Mouse (Mus musculus) left cerebral cortex, adult 8-10 months (tissue): ENCODE measurements around the gene Klhl3. TPM values are rescaled to one million over a fixed set of nuclear protein-coding genes. Genes with fewer than 3 reads are reported as not detected.

Experiments used
- DNase-seq, 2 experiments: peaks; one replicate each; pipeline ENCODE4 v3.0.0; 2022; ENCODE audit warnings: low spot score in 2 of 2
- total RNA-seq, 4 experiments: library from RNA; stranded (reverse); gene quantifications; 2 replicates each; pipeline ENCODE4 v1.2.4; 2022

Gene Klhl3
- total RNA-seq, 4 experiments from 2014 or later = 24.6 to 30.1 (median 26.5) TPM

DNA sequence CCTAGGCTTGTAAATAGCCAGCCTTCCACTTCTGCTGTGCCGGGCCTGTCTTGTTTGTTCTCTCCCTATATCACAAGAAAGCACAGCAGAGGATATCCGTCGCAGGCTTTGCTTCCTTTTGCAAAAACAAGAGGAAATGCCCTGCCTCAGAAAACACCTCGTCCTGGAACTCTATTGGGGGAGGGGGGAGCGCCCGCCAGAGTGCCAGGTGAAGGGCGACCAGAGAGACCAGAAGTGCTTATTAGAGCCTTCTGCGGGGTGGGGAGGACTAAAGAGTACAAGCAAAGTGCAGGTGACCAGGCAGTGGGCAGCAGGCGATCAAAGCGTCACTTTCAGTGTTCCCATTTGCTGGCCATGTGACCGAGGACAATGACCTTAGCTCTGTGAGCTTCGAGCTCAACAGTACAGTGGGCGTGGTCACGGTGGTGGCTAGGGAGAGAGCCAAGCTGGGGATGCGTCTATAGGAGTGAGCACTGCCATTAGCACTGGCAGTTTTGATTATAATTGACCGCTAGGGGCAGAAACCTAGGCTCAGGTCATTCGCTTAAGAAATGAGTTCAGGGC is 45.8 kb downstream of the Klhl3 start:
- no peak for DNase-seq

DNA sequence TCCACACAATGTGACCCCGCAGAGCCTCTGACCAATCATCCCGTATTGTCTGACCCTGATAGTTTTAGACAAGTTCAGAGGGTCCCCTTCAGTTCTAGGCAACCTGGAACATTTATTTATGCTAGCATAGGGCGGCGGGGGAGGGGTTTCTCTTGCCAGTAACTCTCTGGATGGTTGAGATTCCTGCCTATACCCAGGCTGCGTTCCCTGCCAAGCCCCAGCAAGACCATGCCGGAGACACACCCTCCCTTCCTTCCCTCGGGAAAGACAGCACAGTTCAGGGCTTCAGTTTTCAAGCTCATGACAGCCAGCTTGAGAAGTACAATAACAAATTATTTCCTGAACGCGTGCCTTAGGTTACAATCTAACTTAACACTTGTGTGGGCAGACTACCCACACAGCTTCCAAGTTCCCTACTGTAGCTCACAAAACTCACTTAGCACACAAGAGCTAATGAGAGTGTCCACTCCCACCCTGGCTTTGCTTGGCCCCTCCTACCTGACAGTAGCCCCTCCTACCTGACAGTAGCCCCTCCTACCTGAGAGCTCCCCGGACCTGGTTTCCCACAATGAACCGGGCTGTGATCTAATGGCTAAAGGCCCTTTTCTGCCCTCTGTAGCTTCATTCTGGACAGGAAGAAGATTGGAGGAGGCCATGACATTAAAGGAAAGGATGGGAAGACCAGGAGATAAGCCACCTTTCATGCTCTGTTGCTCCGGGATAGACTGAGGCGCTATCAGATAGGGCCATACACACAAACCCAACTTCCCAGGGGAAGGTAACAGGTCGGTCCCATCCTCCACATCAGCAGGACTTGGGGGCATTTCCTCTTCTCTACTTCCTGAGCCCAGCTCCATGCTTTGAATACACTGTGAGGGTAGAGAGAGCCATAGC is 46.6 kb downstream of the Klhl3 start:
- no peak for DNase-seq

DNA sequence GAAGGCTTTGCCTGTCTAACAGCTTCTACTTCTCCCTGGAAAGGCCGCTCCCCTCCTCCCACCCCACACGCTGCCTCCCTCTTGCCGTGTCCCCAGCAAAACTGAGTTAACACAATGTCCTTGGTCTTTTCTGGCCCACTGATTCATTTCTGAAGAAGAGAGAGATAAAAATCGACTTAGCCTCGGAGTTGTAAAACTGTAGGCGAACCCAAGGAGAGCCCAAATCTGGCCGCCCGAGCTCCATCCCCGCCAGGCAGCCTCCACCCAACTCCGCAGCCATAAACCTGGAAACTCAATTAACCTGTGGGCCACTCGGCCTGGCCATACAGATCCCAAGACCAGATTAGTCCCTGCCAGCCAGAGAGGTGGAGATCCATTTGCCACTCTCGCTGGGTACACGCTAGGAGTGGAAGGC is 47.3 kb downstream of the Klhl3 start:
- DNase-seq = no peak

DNA sequence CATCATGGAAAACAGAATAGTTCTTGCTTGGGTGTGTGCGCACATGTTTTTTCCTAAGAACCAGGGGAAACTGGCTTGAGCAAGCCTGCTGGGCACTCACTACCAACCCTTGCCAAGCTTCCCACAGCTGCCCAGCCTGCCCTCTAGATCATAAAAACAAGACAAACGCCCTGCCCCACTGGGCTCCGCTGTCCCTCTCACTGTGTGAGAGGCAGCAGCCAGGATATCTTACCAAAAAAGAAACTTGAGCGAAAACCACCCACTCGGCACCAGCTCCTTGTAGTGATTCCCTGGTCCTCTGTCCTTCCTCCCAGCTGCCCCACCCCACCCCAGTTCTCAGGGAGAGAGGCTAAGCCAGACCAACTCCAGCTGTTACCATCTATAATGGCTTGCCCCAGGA is 48.1 kb downstream of the Klhl3 start:
- DNase-seq = no peak

DNA sequence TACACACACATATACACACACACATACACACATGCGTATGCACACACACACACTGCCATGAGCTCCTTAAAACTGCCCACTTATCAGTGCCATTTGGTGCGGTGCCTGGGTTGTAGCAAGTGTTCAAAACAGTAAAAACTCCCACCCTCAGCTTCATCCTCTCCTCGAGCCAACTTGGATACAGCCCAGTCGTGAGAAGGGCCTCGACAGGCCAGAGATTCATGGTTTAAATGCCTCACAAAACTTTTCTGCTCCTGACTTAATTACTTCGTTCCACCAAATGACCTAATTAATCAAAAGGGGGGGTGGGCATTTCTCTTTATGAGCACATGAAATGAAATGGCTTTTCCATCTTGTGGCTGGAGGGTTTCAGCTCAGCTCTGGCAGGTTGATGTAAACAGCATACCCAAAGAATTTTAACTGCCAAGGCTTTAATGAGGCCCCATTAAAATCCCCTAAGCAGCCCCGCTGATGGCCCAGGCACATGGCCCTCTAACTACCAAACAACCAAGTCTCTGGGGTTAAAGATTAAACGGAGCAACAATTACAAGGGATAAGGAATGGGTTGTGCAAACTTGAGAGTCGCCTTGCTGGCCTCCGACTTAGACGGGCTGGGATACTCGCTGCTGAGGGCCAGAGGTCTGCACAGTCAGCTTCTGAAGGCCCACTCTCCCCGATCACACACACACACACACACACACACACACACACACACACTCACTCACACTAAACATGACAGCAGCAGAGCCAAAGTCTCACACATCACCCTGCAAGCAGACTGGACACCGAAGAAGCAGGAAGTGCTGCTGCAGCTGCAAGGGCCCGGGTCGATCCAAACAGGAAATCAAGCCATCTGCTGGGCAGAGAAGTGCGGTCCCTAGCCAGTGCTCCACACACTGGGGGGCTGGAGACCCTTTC is 55.2 kb downstream of the Klhl3 start:
- no peak for DNase-seq

DNA sequence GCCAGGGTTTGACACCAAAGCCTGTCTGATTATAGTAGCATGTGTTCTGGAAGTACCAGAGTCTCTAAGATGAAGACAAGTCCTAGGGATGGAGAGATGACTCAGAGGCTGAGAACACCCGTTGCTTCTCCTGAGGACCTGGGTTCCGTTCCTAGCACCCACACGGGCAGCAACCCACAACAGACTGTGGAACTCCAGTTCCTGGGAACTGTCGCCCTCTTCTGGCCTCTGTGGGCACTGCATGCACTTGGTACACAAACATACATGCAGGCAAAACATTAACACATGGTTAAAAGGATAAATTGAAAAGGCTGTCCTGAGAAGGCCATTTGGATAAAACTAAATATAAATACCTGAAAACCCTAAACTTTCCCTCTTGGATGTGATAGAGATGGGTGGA is 56.8 kb downstream of the Klhl3 start:
- no peak for DNase-seq

DNA sequence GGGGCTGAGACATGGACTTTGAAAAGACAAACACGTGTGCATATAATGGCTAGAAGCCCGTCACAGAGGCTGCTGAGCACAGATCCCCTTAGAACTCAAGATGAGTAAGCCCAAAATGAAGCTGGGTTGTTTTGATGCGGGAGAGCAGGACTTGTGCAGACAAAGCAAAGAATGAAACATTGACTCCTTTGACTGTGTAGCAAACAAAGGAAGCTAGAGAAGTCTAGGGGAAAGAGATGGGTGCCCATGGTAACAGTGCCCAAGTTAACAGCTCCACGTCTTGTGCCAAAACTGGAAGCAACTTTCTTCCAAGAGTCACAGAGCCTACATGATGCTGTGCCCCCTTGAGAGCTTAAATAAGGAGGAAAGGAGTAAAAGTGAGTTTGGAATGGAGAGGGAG is 59.8 kb downstream of the Klhl3 start:
- DNase-seq = no peak

DNA sequence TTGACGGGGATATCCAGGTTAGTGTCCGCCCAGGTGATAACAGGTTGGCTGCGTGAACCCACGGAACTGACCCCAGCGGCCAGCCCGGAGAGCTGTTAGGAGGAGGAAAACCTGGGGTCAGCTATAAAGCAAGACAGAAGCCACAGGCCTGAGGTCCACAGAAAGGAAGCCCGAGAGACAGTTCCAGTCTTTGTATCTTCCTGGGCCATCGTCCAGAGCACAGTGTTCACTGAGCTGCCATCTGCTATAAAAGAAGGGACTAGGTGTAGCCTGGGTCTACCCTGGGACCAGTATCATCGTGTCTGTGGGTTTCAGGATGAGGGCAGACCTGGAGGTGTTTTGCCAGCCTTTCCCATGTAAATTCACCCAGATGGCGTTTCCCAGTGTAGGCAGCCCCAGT is 61.7 kb downstream of the Klhl3 start:
- DNase-seq = no peak

DNA sequence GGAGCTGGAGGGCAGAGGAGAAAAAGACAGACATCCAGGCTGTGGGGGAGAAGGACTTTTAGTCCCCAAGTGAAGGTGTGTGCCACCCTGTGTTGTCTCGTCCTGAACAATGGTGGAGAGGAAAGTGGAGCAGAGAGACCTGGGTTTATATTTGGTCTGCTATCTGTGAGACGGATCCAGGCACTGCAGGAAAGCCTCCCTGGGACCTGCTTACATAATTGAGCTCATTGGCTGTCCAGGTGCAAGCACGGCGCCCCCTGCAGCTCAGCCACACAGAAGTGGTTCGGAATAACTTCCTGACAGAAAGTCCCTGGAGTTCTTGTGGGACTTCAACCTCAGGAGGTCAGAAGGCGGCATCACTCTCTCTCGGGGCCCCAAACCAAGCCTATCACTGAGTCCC is 62.1 kb downstream of the Klhl3 start:
- no peak for DNase-seq

DNA sequence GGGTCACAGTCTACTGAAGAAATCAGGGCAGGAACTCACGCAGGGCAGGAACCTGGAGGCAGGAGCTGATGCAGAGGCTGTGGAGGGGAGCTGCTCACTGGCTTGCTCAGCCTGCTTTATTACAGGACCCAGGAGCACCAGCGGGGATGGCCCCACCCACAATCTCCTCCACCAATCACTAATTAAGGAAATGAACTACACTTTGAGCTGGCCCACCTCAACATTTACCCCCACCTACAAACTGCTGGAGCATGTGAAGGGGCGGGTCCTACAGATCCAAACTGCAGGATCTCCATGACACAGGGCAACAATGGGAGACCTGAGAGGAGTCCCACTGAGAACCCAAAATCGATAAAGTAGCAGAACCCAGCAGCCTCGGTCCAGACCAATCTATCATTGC is 64.3 kb downstream of the Klhl3 start:
- no peak for DNase-seq

DNA sequence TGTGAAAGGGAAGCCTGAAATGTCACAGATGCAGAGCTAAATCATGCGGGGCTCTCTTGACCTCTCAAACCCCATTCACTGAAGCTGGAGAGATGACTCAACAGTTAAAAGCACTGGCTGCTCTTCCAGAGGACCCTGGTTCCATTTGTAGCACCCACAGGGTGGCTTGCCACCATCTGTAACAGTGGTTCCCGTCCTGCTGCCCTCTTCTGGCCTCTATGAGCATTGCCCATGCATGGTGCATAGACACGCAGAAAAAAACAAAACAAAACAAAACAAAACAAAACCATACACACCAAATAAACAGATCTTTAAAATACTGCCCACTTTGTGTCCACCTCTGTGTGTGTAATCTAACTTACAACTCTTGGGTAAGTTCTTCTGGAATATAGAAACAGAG is 65.3 kb downstream of the Klhl3 start:
- DNase-seq = no peak

DNA sequence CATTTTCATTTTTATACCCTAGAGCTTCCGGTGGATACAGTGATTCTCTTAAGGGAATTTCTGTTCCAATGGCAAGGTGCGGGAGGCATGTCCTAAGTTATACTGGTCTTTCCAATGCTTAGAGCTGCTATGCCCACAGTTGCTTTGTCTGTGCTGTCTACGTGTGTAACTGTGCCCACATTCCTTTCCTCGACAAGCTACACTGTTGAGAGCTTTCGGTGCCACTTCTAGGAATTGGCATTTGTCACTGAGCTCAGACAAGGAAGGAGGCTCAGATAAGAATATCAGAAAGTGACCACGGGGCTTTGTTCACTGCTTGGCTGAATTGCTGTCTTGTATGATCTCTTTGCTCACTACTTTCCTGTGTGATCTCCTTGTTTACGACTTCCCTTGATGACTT is 67.2 kb downstream of the Klhl3 start:
- DNase-seq = no peak

DNA sequence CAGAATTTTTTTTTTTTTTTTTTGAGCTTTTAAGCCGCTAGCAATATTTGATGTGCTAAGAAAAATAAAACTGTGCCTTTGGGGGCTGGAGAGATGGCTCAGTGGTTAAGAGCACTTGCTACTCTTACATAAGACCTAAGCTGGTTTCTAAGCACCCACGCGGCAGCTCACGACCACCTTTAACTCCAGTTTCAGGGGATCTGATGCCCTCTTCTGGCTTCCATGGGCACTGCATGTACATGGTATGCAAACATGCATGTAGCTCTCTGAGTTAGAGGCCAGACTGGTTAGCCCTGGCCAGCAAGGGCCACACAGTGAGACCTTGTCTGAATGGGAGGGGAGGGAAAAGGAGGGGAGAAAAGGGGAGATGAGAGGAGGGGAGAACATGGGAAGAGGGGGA is 68.1 kb downstream of the Klhl3 start:
- DNase-seq = no peak

DNA sequence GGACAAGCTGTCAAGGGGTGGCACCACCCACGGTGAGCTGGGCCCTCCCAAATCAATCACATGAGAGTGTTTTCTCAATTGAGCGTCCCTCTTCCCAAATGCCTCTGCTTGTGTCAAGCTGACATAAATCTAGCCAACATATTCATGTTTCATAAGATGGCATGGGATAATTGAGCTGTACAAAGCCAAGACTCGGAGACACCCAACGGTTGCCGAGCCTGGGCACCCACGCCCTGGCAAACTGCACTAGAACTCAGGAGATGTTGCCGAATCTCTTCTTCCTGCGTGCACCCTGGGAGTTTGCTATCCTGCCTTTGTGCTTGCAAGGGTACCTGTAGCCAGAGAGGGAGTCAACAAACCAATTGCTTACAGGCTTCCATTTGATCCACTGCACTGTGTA is 70.1 kb downstream of the Klhl3 start:
- DNase-seq = peak in 1 of 2 experiments; percentile 35

DNA sequence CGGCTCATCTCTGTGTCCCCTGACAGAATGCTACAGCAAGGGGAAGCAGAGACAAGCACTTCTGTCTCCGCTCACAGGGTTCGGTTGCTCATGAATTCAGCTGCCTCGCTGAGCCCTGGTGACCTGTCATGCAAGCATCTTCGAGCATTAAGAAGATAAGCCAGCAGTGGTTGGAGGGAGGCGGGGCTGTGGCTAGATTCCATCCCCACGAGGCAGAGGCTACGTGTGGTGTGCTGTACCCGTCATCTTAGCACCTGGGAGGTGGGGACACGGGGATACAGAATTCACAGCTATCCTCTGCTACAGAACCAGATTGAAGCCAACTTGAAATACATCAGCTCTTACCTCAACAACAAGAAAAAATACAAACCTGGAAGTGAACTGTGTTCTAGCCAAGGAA is 73.3 kb downstream of the Klhl3 start:
- no peak for DNase-seq

DNA sequence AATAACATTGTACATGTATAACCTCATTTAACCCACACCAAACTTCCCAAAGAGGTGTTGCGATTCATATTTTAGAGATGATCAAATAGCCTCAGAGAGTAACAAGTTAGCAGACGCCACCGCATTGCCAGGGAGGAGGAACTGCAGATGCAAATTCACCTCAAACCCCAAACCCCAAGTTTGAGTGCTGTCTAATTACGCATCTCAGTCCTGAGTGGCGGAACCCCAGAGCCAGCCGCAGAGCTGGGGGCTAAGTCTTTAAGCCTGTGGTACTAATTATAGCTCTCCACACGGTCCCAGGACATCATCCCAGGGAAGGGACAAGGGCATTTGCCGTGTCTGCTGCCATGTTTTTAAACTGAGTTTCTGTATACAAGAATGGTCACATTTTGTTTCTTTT is 75.9 kb downstream of the Klhl3 start:
- DNase-seq = no peak

DNA sequence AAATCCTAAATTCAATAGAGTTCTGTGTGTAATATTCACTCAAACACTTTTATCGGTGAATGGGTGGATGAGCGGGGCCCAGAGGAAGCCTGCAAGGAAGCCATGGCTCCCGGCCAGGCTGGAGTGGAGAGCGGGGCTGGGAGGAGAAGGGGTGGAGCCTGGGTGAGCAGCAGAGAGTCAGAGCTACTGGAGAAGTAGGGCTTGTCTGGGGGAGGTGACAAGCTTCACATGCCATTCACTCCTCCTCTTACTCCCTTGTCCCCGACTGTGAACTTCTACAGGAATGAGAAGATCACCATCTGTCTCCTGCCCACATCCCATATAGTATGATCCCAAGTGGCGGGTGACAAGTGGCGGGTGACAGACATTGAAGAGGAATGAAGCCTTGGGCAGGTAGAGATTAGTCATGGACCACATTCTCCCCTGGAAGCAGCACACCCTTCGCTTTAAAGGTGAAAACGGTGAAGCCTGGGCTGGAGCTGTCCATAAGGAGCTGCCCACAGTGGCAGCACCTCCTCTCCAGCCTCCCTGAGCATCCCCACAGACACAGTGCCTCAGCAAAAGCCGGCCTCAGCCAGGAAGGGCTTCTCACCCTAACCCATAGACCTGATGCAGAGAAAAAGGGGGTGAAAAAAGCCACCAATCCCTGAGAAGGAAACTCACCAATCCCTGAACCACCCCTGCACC is 77.8 kb downstream of the Klhl3 start:
- DNase-seq = peak in 1 of 2 experiments; percentile 69

DNA sequence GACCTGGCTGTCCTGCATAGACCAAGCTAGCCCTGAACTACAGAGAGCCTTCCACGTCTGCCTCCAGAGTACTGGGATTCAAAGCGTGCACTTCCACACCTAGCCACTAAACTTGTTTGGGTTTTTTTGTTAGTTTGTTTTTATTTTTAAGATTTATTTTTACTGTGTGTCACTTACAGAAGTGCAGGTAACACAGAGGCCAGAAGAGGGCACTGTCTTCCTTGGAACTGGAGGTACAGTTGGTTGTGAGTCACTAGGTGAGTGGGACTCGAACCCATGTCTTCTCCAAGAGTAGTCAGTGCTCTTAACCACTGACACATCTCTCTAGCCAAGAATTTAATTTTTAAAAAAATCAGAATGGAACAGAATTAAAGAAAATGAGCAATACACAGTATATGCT is 78.4 kb downstream of the Klhl3 start:
- no peak for DNase-seq

DNA sequence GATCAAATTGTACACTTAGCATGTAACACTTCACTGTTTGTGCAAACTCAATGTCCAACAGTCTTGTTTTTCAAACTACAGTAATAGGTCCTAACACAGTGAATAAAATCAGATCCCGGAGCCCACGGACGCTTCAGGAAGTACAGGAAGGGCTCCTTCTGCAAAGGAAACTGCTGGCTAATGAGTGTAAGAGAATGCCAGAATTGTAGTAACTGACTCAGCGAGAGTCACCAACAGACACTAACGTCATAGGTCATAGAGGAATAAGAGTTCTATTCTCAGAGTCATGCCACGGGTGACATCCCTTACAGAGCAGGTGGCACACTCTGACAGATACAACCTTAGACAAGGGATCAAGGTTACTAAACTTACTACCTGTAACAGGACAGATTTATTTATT is 78.9 kb downstream of the Klhl3 start:
- DNase-seq = no peak

DNA sequence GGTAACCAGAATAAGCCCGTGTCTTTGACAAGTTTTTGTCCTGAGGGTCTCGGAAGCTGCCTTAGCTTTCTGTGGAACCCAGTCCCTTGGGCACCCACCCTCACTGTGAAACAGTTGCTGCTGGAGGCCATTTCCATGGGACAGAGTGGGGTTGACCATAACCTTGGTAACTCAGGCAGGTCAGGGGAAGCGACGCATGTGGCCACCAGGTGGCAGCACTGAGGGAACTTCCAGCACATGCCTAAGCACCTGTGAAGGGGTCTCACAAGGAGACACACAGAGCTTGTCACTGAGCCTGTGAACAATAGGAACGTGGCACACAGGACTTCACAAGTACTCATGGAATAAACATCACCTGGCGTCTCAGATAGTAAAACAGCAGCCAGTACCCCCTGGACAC is 81.6 kb downstream of the Klhl3 start:
- DNase-seq = peak in 1 of 2 experiments; percentile 54

DNA sequence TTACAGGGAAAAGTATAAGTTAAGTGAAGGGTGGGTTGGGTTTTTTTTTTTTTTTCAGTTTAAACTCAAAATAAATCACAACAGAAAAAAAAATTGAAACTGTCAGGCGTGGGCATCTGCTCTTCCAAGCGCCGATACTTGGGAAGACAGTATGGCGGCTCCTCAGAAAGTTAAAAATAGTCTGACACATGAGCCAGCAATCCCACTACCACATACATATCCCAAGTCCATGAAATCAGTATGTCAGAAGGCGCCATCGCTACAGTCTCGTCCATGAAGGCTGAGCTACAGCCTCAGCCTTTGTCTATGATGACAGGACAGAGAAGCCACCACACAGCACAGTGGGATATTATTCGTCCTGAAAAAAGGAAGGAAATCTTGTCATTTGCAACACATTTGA is 86.3 kb downstream of the Klhl3 start:
- no peak for DNase-seq
